Mouse (Mus musculus) A20 (cell line): ENCODE measurements around the gene Stk25.

Experiments used
- DNase-seq: peaks from one replicate; pipeline ENCODE4 v3.0.0-alpha.2; 2011; ENCODE audit warnings: low read depth, low spot score

Gene Stk25

GRCm38 (mm10) chr1:93669941-93670340 is 11.5 kb upstream of the Stk25 start:
- no peak for DNase-seq

GRCm38 (mm10) chr1:93668791-93669548 is 10.5 kb upstream of the Stk25 start:
- peak; percentile 67 for DNase-seq

- peak; percentile 64 for DNase-seq
Measured at GRCm38 (mm10) chr1:93667760-93668400, 9.4 kb upstream of the Stk25 start.

GRCm38 (mm10) chr1:93657025-93657360 is 1.5 kb downstream of the Stk25 start:
- no peak for DNase-seq

- DNase-seq = no peak
Measured at GRCm38 (mm10) chr1:93656325-93657024, 2.0 kb downstream of the Stk25 start.

- no peak for DNase-seq
Measured at GRCm38 (mm10) chr1:93654798-93655197, 3.7 kb downstream of the Stk25 start.

GRCm38 (mm10) chr1:93654275-93654674 is 4.2 kb downstream of the Stk25 start:
- no peak for DNase-seq

- DNase-seq = no peak
Measured at GRCm38 (mm10) chr1:93649604-93650172, 8.8 kb downstream of the Stk25 start.

- DNase-seq = no peak
Measured at GRCm38 (mm10) chr1:93642692-93643091, 15.8 kb downstream of the Stk25 start.

- DNase-seq = no peak
Measured at GRCm38 (mm10) chr1:93641978-93642377, 16.5 kb downstream of the Stk25 start.

- DNase-seq = peak; percentile 9
Measured at GRCm38 (mm10) chr1:93636211-93636897, 22.1 kb downstream of the Stk25 start.

GRCm38 (mm10) chr1:93635580-93636192 is 22.8 kb downstream of the Stk25 start:
- peak; percentile 99 for DNase-seq

GRCm38 (mm10) chr1:93635091-93635579 is 23.3 kb downstream of the Stk25 start:
- DNase-seq = no peak

- no peak for DNase-seq
Measured at GRCm38 (mm10) chr1:93634481-93634891, 24.0 kb downstream of the Stk25 start.

- DNase-seq = no peak
Measured at GRCm38 (mm10) chr1:93632723-93633122, 25.7 kb downstream of the Stk25 start.

- DNase-seq = no peak
Measured at GRCm38 (mm10) chr1:93630796-93631195, 27.7 kb downstream of the Stk25 start.

GRCm38 (mm10) chr1:93624502-93624901 is 34.0 kb downstream of the Stk25 start:
- DNase-seq = no peak

- DNase-seq = no peak
Measured at GRCm38 (mm10) chr1:93618948-93619347, 39.5 kb downstream of the Stk25 start.

- DNase-seq = no peak
Measured at GRCm38 (mm10) chr1:93618059-93618748, 40.3 kb downstream of the Stk25 start.

GRCm38 (mm10) chr1:93609762-93610161 is 48.7 kb downstream of the Stk25 start:
- DNase-seq = no peak
